Mouse (Mus musculus) midbrain, embryonic 15.5 days (tissue): Measurements from ENCODE around the gene Apof. TPM values are rescaled to one million over a fixed set of nuclear protein-coding genes. Genes with fewer than 3 reads are reported as not detected.

Source experiments
- ATAC-seq: fragments of 200-750 bp; cut with Nextera tagmentation; replicated peaks from 2 replicates; pipeline ENCODE4 v1.8.0; 2017; ENCODE audit warnings: moderate TSS enrichment
- H3K27ac ChIP-seq: fragments of 300-500 bp; sonication (generic); 2 replicates; pipeline ENCODE4 v1.5.1; 2015; ENCODE audit warnings: mild to moderate bottlenecking, inconsistent platforms
- H3K27me3 ChIP-seq: fragments of 300-500 bp; sonication (generic); replicated peaks from 2 replicates; pipeline ENCODE4 v1.6.1; 2015; ENCODE audit warnings: inconsistent platforms
- H3K36me3 ChIP-seq: fragments of 300-500 bp; sonication (generic); replicated peaks from 2 replicates; pipeline ENCODE4 v1.6.1; 2015; ENCODE audit warnings: inconsistent platforms
- H3K4me1 ChIP-seq: fragments of 300-500 bp; sonication (generic); 2 replicates; pipeline ENCODE4 v1.6.1; 2015; ENCODE audit warnings: inconsistent platforms
- H3K4me2 ChIP-seq: fragments of 300-500 bp; sonication (generic); 2 replicates; pipeline ENCODE4 v1.6.1; 2015; ENCODE audit warnings: inconsistent platforms, mild to moderate bottlenecking, moderate library complexity
- H3K4me3 ChIP-seq: fragments of 300-500 bp; sonication (generic); 2 replicates; pipeline ENCODE4 v1.5.1; 2015; ENCODE audit warnings: mild to moderate bottlenecking, inconsistent platforms
- H3K9ac ChIP-seq: fragments of 300-500 bp; sonication (generic); 2 replicates; pipeline ENCODE4 v1.6.1; 2015; ENCODE audit warnings: mild to moderate bottlenecking, inconsistent platforms
- H3K9me3 ChIP-seq: fragments of 300-500 bp; sonication (generic); 2 replicates; pipeline ENCODE4 v1.6.1; 2016; ENCODE audit warnings: inconsistent platforms
- WGBS: fragments of 180-500 bp; shearing (Covaris S2); methylation state at CpG from one replicate; pipeline ENCODE4 v1.1.7; 2015; ENCODE audit warnings: mixed read lengths; 5-methylcytosine and 5-hydroxymethylcytosine counted together
- polyA plus RNA-seq: library from polyadenylated mRNA; unstranded; fragments of >200 nt; fragmentation: Nextera tagmentation; extraction: Ambion mirVana; gene quantifications from 2 replicates; pipeline ENCODE4 v1.2.1, GENCODE M21; 2015

The Apof gene
- polyA plus RNA-seq, 1 experiment from 2014 or later: not detected

DNA sequence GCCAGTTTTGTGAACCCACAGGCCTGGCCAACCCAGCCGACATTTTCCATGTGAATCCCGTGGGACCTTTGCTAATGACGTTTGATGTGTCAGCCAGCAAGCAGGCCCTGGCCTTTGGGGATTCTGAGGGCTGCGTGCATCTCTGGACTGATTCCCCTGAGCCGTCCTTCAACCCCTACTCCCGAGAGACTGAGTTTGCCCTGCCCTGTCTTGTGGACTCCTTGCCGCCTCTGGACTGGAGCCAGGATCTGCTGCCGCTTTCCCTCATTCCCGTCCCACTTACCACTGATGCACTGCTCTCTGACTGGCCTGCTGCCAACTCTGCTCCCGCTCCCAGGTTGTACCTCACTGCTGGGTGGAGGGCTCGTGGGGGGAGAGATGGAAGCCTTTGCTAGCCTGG lies 41.7 kb downstream of the Apof start:
- no peak overlapping the region for H3K4me3 ChIP-seq
- 0 out of 2 replicates have a peak overlapping the region, but pooled peaks have one; percentile 8 for H3K9ac ChIP-seq
- H3K4me1 ChIP-seq: no peaks in the 10 kb centered on the region; the same call in 1 of the 2 replicates
- H3K9me3 ChIP-seq: no peaks in the 10 kb centered on the region
- H3K27me3 ChIP-seq: no peaks in the 10 kb centered on the region
- H3K27ac ChIP-seq: no peak overlapping the region
- no peak overlapping the region for H3K4me2 ChIP-seq
- ATAC-seq: no peak
- peaks cover 18% of the 10 kb centered on the region for H3K36me3 ChIP-seq
- WGBS: 54% methylated on average over 11 of the region's 11 CpGs

DNA sequence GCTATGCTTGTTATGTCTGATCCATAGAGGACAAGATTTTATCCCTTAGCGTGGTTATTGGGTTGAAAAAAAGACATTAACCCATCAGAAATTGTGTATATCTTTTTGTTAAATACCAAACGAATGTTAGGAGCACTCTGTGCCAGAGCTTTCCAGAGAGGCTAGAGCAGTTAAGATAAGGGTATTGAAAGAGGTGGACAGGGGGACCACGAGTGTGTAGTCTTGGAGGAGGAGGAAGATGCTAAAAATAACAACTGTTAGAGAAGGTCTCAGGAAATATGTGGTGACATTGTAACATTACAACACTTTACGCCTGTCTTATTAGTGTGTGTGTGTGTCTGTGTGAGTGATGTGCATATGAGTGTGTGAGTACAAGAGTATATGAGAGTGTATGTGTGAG lies 42.4 kb downstream of the Apof start:
- Histone ChIP-seq H3K36me3 (peaks cover 25% of the 10 kb centered on the region), H3K4me3 (no peak overlapping the region)
- WGBS: 89% methylated on average over 4 of the region's 4 CpGs

DNA sequence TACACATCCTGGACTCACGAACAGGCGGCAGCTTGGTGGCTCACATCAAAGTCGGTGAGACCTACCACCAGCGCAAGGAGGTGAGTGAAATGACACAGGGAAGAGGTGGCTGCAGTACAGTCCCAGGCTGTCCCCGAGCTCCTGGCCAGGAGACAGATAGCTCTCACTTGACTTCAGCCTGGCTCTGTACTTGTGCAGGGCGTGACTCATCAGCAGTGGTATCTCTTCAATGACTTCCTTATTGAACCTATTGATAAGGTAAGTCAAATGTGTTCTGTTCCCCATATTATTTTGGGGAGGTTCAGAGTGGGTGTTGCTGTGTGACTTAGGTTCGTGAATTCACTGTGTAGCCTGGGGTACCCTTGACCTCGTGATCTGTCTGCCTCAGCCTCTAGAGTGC lies 47.1 kb downstream of the Apof start:
- Histone ChIP-seq H3K36me3 (peaks cover 39% of the 10 kb centered on the region), H3K4me3 (no peak overlapping the region), H3K9ac (no peak overlapping the region), H3K27ac (no peak overlapping the region), H3K4me2 (no peak overlapping the region), H3K27me3 (no peaks in the 10 kb centered on the region), H3K9me3 (no peaks in the 10 kb centered on the region), H3K4me1 (no peaks in the 10 kb centered on the region)
- no peak for ATAC-seq
- 95% methylated on average over 8 of the region's 8 CpGs for WGBS

More for the DNA sequence above, 42.4 kb downstream of the Apof start:
- Histone ChIP-seq H3K4me2 (no peak overlapping the region), H3K4me1 (no peaks in the 10 kb centered on the region; the same call in 1 of the 2 replicates), H3K27me3 (no peaks in the 10 kb centered on the region), H3K9me3 (no peaks in the 10 kb centered on the region), H3K27ac (no peak overlapping the region), H3K9ac (no peak overlapping the region)
- ATAC-seq: no peak

Other genes with a start within 250 kb of the Apof start
- gene Naca, start 233.1 kb upstream of the Apof start, polyA plus RNA-seq: 473 and 476 TPM in 2 replicates
- 351 and 372 TPM in 2 replicates for gene Ptges3, start 209.7 kb upstream of the Apof start, polyA plus RNA-seq
- 2,030 and 2,053 TPM in 2 replicates for gene Atp5b, start 185.4 kb upstream of the Apof start, polyA plus RNA-seq
- gene Baz2a, start 177.1 kb upstream of the Apof start, polyA plus RNA-seq: 9.2 and 10.9 TPM in 2 replicates
- 8.9 and 9.2 TPM in 2 replicates for gene Rbms2, start 88.4 kb upstream of the Apof start, polyA plus RNA-seq
- 1.2 and 1.7 TPM in 2 replicates for gene Gls2, start 74.2 kb upstream of the Apof start, polyA plus RNA-seq
- gene Spryd4, start 56.9 kb upstream of the Apof start, polyA plus RNA-seq: 20.2 and 21.4 TPM in 2 replicates
- gene Mip, start 42.8 kb upstream of the Apof start, polyA plus RNA-seq: 0.09 TPM in 1 of 2 replicates, not detected in the other
- gene Timeless, start 36.6 kb upstream of the Apof start, polyA plus RNA-seq: 17.8 and 20.5 TPM in 2 replicates
- gene Apon, start 14.6 kb upstream of the Apof start, polyA plus RNA-seq: not detected in 2 replicates
- 21.4 and 23.5 TPM in 2 replicates for gene Stat2, start 1.9 kb downstream of the Apof start, polyA plus RNA-seq
- not detected in 2 replicates for gene Il23a, start 30.1 kb downstream of the Apof start, polyA plus RNA-seq
- 21.9 and 24.0 TPM in 2 replicates for gene Pan2, start 34.7 kb downstream of the Apof start, polyA plus RNA-seq
- 194 and 204 TPM in 2 replicates for gene Cnpy2, start 53.8 kb downstream of the Apof start, polyA plus RNA-seq
- gene Cs, start 69.1 kb downstream of the Apof start, polyA plus RNA-seq: 256 and 257 TPM in 2 replicates
- gene Coq10a, start 100.3 kb downstream of the Apof start, polyA plus RNA-seq: 42.6 and 44.2 TPM in 2 replicates
- gene Ankrd52, start 108.4 kb downstream of the Apof start, polyA plus RNA-seq: 15.0 and 15.6 TPM in 2 replicates
- gene Slc39a5, start 132.6 kb downstream of the Apof start, polyA plus RNA-seq: not detected in 2 replicates
- gene Nabp2, start 142.8 kb downstream of the Apof start, polyA plus RNA-seq: 146 and 147 TPM in 2 replicates
- 105 and 107 TPM in 2 replicates for gene Rnf41, start 143.0 kb downstream of the Apof start, polyA plus RNA-seq
- gene Smarcc2, start 190.6 kb downstream of the Apof start, polyA plus RNA-seq: 201 and 209 TPM in 2 replicates
- gene Myl6, start 225.5 kb downstream of the Apof start, polyA plus RNA-seq: 892 and 955 TPM in 2 replicates
- 5.4 and 5.7 TPM in 2 replicates for gene Myl6b, start 230.0 kb downstream of the Apof start, polyA plus RNA-seq